Mouse (Mus musculus) left cerebral cortex, postnatal 4 days (tissue): ENCODE data around the gene Bfsp1. TPM values are rescaled to one million over a fixed set of nuclear protein-coding genes. Genes with fewer than 3 reads are reported as not detected.

ENCODE experiments used
- DNase-seq: peaks from one replicate; pipeline ENCODE4 v3.0.0-alpha.2; 2022
- intact Hi-C: fragments of 180-260 bp; cut with DNase I; formaldehyde crosslinking; loops from one replicate; pipeline ENCODE4 v1.15.1; 2025
- total RNA-seq, 2 experiments: library from RNA; stranded (reverse); gene quantifications; 2 replicates each; pipeline ENCODE4 v1.2.3; 2021

Bfsp1 gene
- total RNA-seq, result 1 to 10 TPM; 5.8 to 6.0 TPM

DNA sequence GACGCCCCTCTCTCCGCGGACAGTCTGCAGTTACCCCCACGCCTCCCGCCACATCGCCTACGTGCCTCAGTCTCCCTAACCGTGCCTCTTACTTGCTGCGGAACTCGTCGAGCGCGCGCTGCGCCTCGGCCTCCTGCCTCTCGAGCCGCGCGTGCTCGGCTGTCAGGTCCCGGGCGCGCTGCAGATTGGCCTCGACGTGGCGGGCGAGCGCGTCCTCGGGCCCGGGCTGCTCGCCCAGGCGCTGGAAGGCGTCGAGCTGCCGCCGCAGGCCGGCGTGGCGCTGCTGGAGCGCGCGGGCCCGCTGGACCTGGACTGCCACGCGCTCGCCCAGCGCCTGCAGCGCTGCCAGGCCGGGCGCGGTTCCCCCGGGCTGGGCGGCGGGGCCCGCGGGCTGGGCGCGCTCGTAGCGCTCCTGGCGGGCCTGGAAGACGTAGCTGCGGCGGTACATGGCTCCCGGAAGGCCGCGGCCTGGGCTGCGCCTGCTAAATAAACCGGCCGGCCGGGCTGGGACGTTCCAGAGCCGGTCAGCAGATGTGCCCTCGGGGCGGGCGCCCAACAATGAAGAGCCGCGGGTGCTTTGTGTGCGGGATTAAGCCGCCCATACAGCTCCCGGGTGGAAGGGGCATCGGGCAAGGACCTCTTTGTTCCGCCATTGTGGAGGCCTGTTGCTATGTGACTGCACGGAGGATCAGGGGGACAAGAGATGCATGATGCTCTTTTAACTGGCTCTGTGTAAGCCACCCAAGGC is at the start of gene Bfsp1:
Gene Bfsp1 (minus strand): TSS at position 690 of the 748 bp plus-strand sequence.
- peak; percentile 43 for DNase-seq
- intact Hi-C loops, result loop anchor here (10.0 kb wide), 1 partner anchor 112 kb away; no protein-coding TSS in a partner anchor

DNA sequence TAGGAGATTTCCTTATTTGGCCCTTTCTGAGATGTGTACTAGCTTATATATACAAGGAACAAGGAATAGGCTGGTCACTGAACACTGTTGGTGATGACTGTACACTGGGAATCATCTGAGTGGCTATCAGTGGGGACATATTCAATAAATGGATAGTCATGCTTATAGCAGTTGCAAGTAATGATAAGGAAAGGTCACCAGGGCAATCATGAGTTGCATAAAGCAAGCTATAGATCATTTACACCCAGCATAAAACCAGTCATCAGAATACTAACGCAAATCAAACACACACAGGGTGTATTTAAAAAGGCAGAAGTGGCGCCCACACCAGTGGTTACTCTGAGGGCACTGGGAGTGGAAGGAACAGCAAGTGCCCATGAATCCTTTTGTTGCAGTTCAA is 49.2 kb upstream of the Bfsp1 start:
- intact Hi-C loops, result no loop called here
- DNase-seq, result no peak

GRCm38 (mm10) chr2:143909230-143909629 is 46.3 kb upstream of the Bfsp1 start:
- intact Hi-C loops, result no loop called here
- no peak for DNase-seq

DNA sequence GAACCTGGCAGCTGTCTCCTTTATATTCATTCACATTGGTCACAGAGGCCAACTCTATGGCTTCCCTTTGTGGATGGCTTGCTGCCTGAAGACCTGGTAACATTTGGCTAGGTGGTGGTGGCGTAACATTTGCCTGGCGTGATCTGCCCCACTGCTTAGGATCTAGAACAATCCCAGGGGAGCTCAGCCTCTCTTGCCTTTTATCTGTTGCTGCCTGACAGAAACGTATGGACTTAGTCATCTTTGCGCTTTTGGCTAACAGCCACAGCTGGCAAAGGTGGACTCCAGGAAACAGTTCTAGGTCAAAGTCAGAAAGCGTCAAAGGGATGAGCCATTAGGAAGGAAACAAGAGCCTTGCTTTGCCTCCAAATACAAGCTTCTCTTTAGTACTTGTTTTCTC is 41.9 kb upstream of the Bfsp1 start:
- intact Hi-C loops, result no loop called here
- no peak for DNase-seq

- no peak for DNase-seq
- intact Hi-C loops, result no loop called here
Observed at GRCm38 (mm10) chr2:143903376-143904045, 40.5 kb upstream of the Bfsp1 start.

- intact Hi-C loops, result no loop called here
Observed at GRCm38 (mm10) chr2:143900821-143901351, 37.9 kb upstream of the Bfsp1 start.

DNA sequence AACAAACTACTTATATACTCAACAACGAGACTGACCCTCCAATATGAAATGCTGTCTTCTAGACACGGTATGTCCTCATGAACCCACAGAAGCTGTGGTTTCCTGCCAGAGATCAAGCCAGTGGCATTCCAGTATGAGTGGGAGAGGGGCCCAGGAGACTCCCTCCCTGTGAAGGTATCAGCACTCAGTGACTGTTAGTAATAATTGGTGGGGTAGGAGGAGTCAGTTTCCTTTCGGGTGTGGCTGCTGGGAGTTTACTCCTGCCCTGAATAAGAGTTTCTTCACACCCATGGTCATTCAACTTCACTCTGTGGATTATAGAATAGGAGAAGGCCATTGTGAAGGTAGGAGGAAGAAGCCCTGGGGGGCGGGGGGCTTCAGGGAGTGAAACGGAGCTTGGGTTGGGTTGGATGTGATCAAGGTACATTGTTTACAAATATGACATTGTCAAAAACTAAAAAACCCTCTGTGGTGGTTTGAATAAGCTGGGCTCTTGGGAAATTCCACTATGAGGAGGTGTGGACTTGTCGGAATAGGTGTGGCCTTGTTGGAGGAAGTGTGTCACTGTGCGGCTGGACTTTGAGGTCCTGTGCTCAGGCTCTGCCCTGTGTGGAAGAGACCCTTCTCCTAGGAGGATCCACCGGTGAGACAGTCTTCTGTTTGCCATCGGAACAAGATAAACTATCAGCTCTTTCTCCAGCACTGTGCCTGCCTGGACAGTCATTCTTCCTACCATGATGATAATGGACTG is 36.7 kb upstream of the Bfsp1 start:
- intact Hi-C loops, result no loop called here
- DNase-seq, result no peak

More at GRCm38 (mm10) chr2:143900821-143901351, 37.9 kb upstream of the Bfsp1 start:
- peak; percentile 38 for DNase-seq

GRCm38 (mm10) chr2:143891302-143892048 is 28.5 kb upstream of the Bfsp1 start:
- intact Hi-C loops, result no loop called here
- no peak for DNase-seq

GRCm38 (mm10) chr2:143889860-143890433 is 27.0 kb upstream of the Bfsp1 start:
- intact Hi-C loops, result no loop called here
- DNase-seq, result no peak

DNA sequence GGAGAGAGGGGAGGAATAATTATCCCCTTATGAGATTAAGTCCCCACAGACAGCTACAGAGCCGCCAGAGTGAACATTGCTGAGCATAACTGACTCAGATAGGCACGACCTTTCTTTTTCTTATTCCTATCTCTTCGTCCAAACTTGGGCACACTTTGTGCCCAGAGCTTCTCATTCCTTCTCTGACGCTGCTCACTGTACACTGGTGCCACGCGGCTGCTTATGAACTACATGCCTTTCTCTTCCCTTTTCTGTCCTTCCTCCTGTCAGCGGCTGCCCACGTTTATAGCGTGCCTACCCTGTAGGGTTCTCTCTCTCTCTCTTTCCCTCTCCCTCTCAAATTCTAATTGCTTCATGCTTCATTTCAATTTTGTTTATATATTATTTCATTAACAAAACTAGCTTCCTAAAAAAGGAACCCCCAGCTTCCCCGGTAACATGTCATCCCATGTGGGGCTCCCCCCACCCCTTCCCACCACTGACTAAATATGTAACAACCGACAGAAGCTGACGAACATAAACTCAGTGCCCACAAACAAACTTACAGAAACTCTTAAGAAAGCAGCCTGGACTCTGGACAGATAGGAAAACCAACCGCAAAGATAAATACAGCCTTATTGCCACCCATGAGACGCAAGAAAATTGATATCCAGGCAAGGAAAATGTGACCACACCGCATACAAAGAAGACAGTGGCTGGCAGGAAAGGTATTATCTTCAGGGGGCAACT is 26.3 kb upstream of the Bfsp1 start:
- intact Hi-C loops, result no loop called here
- no peak for DNase-seq

- intact Hi-C loops, result no loop called here
Observed at GRCm38 (mm10) chr2:143882606-143883288, 19.8 kb upstream of the Bfsp1 start.

GRCm38 (mm10) chr2:143882002-143882401 is 19.0 kb upstream of the Bfsp1 start:
- intact Hi-C loops, result no loop called here
- no peak for DNase-seq

More at GRCm38 (mm10) chr2:143882606-143883288, 19.8 kb upstream of the Bfsp1 start:
- DNase-seq, result no peak

- intact Hi-C loops, result no loop called here
- DNase-seq, result no peak
Observed at GRCm38 (mm10) chr2:143879311-143879710, 16.3 kb upstream of the Bfsp1 start.

DNA sequence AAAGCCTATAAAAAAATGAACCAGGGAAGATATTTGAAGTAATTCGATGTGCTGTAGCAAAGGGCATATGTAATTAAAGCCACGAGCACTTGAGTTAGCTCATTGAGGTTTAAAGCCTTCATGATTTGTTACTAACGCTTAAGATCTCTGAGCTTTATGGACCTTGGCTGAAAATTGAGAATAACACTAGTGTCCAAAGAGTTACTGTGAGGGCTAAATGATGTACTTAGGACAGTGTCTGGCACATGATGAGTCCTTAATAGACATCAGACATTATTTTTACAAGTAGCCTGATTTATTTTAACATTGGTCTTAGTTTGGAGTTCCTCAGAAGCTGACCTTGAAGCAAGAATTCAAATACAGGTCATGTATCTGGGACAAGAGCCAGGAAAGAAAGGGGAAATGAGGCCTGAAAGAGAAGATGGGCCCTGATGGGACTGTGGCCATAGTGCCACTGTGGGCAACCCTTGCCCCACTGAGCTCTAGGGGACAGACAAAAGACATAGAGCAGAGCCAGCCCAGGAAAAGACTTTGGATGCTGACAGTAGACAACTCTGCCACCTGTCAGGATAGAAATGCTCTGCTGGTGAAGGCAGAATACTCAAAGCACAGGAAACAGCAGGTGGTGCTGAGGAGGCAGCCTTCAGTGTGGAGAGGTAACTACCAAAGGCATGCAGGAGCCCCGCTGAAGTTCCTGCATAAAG is 14.1 kb upstream of the Bfsp1 start:
- intact Hi-C loops, result no loop called here
- DNase-seq, result no peak

DNA sequence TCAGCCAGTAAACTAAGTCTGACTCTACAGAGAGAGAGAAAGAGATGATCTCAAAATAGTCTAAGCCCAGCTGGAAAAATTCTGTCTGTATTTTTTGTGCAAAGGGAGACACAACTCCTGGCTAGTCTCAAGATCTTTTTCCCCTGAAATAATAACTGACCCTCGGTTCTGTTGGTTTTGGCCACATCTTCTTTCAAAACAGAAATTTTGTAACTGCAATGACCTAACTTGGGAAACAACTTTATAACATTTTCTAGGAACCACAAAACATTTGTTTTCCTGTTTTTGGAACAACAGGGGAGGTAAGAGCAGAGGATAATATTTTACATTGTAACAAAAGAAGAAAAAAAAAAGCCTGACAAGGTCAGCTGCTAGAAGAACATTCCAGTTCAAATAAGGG is 13.1 kb upstream of the Bfsp1 start:
- DNase-seq, result no peak
- intact Hi-C loops, result no loop called here

DNA sequence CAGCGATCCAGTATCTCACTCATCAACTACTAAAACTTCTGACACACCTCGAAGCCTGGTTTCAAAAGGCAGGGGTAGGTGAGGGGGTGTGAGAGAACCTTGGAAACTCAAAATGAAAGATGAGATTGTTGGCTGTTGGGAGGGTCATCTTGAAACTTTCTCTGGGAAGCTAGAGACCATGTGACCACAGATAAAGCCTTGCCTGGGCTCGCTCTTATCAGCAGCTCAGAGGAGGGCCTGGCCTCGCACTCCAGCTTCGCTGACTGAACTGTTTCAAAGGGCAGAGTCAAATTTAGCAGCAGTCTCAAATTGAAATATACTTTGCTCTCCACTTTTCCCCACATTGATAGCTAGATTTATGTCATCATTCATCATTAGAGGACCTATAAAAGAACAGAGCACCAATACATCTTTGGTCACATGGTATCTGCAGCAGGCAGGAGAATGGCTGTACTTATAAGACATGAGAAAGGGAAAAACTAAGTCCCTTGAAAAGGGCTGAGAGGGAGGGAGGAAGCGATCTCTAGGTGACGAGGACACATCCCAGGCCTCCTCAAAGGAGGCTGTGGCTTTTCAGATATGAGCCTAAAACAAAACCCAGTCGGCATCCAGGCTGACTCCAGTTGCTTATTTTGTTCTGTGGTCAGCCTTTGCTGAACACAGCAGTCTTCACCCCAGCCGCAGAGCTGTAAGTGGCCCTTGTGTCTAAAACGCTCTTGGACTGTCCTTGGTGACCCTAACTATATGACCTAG is 8.1 kb upstream of the Bfsp1 start:
- DNase-seq, result no peak
- intact Hi-C loops, result no loop called here

GRCm38 (mm10) chr2:143867326-143867725 is 4.4 kb upstream of the Bfsp1 start:
- intact Hi-C loops, result loop anchor here (10.0 kb wide), 1 partner anchor 107 kb away; no protein-coding TSS in a partner anchor
- DNase-seq, result peak; percentile 80
